Mouse (Mus musculus): ENCODE measurements around the gene Nos2. TPM values are rescaled to one million over a fixed set of nuclear protein-coding genes. Genes with fewer than 3 reads are reported as not detected.
"Not testable (repeated sequence)": the region's sequence is repeated elsewhere in the genome, so short reads cannot be mapped to it uniquely, and the experiment has no call there.

The Nos2 gene
- polyA plus RNA-seq, 1 experiment from 2014 or later: 1.4 TPM

GRCm38 (mm10) chr11:79006417-79006816 lies 85.8 kb downstream of the Nos2 start:
- no peak for ATAC-seq (ENCODE audit: insufficient read depth, low FRiP score, low TSS enrichment)
- H3K27ac ChIP-seq (ENCODE audit: low read depth, low read length): no peak overlapping the region

GRCm38 (mm10) chr11:79007356-79007755 lies 86.8 kb downstream of the Nos2 start:
- WGBS: 92% methylated on average over 3 of the region's 3 CpGs
- not testable (repeated sequence) for H3K9ac ChIP-seq (ENCODE audit: low read length); H3K4me3 ChIP-seq (ENCODE audit: low read depth, low read length); H3K9me3 ChIP-seq (ENCODE audit: control insufficient read depth, low read length); ATAC-seq (ENCODE audit: insufficient read depth, low FRiP score, low TSS enrichment); H3K27me3 ChIP-seq (ENCODE audit: control insufficient read depth, insufficient read depth, low read length); H3K4me1 ChIP-seq (ENCODE audit: control insufficient read depth, insufficient read depth, low read length); H3K27ac ChIP-seq (ENCODE audit: low read depth, low read length); DNase-seq (ENCODE audit: low spot score); H3K4me2 ChIP-seq (ENCODE audit: low read depth); H3K36me3 ChIP-seq (ENCODE audit: control insufficient read depth, insufficient read depth, low read length)

More at GRCm38 (mm10) chr11:79006417-79006816, 85.8 kb downstream of the Nos2 start:
- H3K4me1 ChIP-seq (ENCODE audit: control insufficient read depth, insufficient read depth, low read length): no peaks in the 10 kb centered on the region
- no peak overlapping the region for H3K4me2 ChIP-seq (ENCODE audit: low read depth)
- no peak for DNase-seq (ENCODE audit: low spot score)
- no peak overlapping the region for H3K4me3 ChIP-seq (ENCODE audit: low read depth, low read length)
- H3K36me3 ChIP-seq (ENCODE audit: control insufficient read depth, insufficient read depth, low read length): no peaks in the 10 kb centered on the region
- no peak overlapping the region for H3K9ac ChIP-seq (ENCODE audit: low read length)
- H3K27me3 ChIP-seq (ENCODE audit: control insufficient read depth, insufficient read depth, low read length): no peaks in the 10 kb centered on the region
- 74% methylated on average over 5 of the region's 5 CpGs for WGBS
- no peaks in the 10 kb centered on the region for H3K9me3 ChIP-seq (ENCODE audit: control insufficient read depth, low read length)

- Histone ChIP-seq H3K9me3 (ENCODE audit: control insufficient read depth, low read length) (no peaks in the 10 kb centered on the region), H3K27ac (ENCODE audit: low read depth, low read length) (no peak overlapping the region), H3K4me2 (ENCODE audit: low read depth) (no peak overlapping the region), H3K27me3 (ENCODE audit: control insufficient read depth, insufficient read depth, low read length) (no peaks in the 10 kb centered on the region), H3K9ac (ENCODE audit: low read length) (no peak overlapping the region), H3K4me1 (ENCODE audit: control insufficient read depth, insufficient read depth, low read length) (no peaks in the 10 kb centered on the region), H3K36me3 (ENCODE audit: control insufficient read depth, insufficient read depth, low read length) (no peaks in the 10 kb centered on the region), H3K4me3 (ENCODE audit: low read depth, low read length) (no peak overlapping the region)
- no peak for DNase-seq (ENCODE audit: low spot score)
- WGBS: 72% methylated on average over 6 of the region's 6 CpGs
- no peak for ATAC-seq (ENCODE audit: insufficient read depth, low FRiP score, low TSS enrichment)
Observed at GRCm38 (mm10) chr11:79008007-79008775, 87.6 kb downstream of the Nos2 start.

GRCm38 (mm10) chr11:79008891-79009290 lies 88.3 kb downstream of the Nos2 start:
- WGBS: 83% methylated on average over 7 of the region's 7 CpGs
- Histone ChIP-seq H3K4me3 (ENCODE audit: low read depth, low read length) (no peak overlapping the region), H3K36me3 (ENCODE audit: control insufficient read depth, insufficient read depth, low read length) (no peaks in the 10 kb centered on the region), H3K27ac (ENCODE audit: low read depth, low read length) (no peak overlapping the region), H3K4me1 (ENCODE audit: control insufficient read depth, insufficient read depth, low read length) (no peaks in the 10 kb centered on the region), H3K27me3 (ENCODE audit: control insufficient read depth, insufficient read depth, low read length) (no peaks in the 10 kb centered on the region), H3K4me2 (ENCODE audit: low read depth) (no peak overlapping the region), H3K9ac (ENCODE audit: low read length) (no peak overlapping the region), H3K9me3 (ENCODE audit: control insufficient read depth, low read length) (no peaks in the 10 kb centered on the region)
- DNase-seq (ENCODE audit: low spot score) (no peak), ATAC-seq (ENCODE audit: insufficient read depth, low FRiP score, low TSS enrichment) (no peak)

Other genes with a start within 250 kb of the Nos2 start
- 25.3 and 26.9 TPM in 2 replicates for gene Nlk, start 223.4 kb upstream of the Nos2 start, polyA plus RNA-seq (2014; fragmentation: Nextera tagmentation; extraction: Ambion mirVana)
- 37.5 and 38.9 TPM in 2 replicates for gene Ccnq, start 169.1 kb upstream of the Nos2 start, polyA plus RNA-seq (2014; fragmentation: Nextera tagmentation; extraction: Ambion mirVana)
- 16.6 and 21.6 TPM in 2 replicates for gene Lyrm9, start 94.2 kb upstream of the Nos2 start, polyA plus RNA-seq (2014; fragmentation: Nextera tagmentation; extraction: Ambion mirVana)
- 5.9 and 7.6 TPM in 2 replicates for gene Lgals9, start 64.2 kb downstream of the Nos2 start, polyA plus RNA-seq (2014; fragmentation: Nextera tagmentation; extraction: Ambion mirVana)
- 4.8 and 5.7 TPM in 2 replicates for gene Ksr1, start 225.6 kb downstream of the Nos2 start, polyA plus RNA-seq (2014; fragmentation: Nextera tagmentation; extraction: Ambion mirVana)